Mouse (Mus musculus) spleen, adult 2 months (tissue): Measurements from ENCODE around the gene Phldb2. TPM values are rescaled to one million over a fixed set of nuclear protein-coding genes. Genes with fewer than 3 reads are reported as not detected.

Source experiments
- DNase-seq, 2 experiments: peaks; one replicate each; pipeline versions ENCODE4 v3.0.0 to v3.0.0-alpha.2; 2012 to 2021; ENCODE audit warnings: low spot score in 2 of 2, low read depth in 1 of 2
- H3K27ac ChIP-seq: fragments of 200-500 bp; 2 replicates; pipeline ENCODE4 v1.5.1; 2012; ENCODE audit warnings: low read length, inconsistent platforms; ENCODE audit not compliant: insufficient read depth
- H3K27me3 ChIP-seq: fragments of 200-500 bp; 2 replicates; pipeline ENCODE4 v1.6.1; 2012; ENCODE audit warnings: mild to moderate bottlenecking, moderate library complexity, low read length, inconsistent platforms; ENCODE audit not compliant: control insufficient read depth, insufficient read depth
- H3K36me3 ChIP-seq: fragments of 200-500 bp; 2 replicates; pipeline ENCODE4 v1.6.1; 2012; ENCODE audit warnings: mild to moderate bottlenecking, low read length, inconsistent platforms; ENCODE audit not compliant: control insufficient read depth, insufficient read depth
- H3K4me1 ChIP-seq: fragments of 200-500 bp; 2 replicates; pipeline ENCODE4 v1.6.1; 2011; ENCODE audit warnings: inconsistent platforms; ENCODE audit not compliant: control insufficient read depth, insufficient read depth, insufficient read length
- H3K4me3 ChIP-seq: fragments of 200-500 bp; 2 replicates; pipeline ENCODE4 v1.5.1; 2011; ENCODE audit warnings: mild to moderate bottlenecking, inconsistent platforms; ENCODE audit not compliant: insufficient read depth, insufficient read length; ENCODE audit errors: extremely low read depth
- CTCF ChIP-seq: fragments of 200-500 bp; IDR thresholded peaks from 2 replicates; pipeline ENCODE4 v1.5.1; 2011; ENCODE audit warnings: mild to moderate bottlenecking, inconsistent platforms; ENCODE audit not compliant: insufficient read depth, insufficient read length, insufficient replicate concordance; ENCODE audit errors: extremely low read depth
- POLR2A ChIP-seq: fragments of 200-500 bp; IDR thresholded peaks from 2 replicates; pipeline ENCODE4 v1.6.1; 2011; ENCODE audit warnings: low read depth, low read length, inconsistent platforms
- WGBS: fragments of 180-500 bp; shearing (Covaris S2); methylation state at CpG from one replicate; pipeline ENCODE4 v1.1.7; 2018; 5-methylcytosine and 5-hydroxymethylcytosine counted together
- polyA plus RNA-seq: library from polyadenylated mRNA; depleted of rRNA; stranded (reverse); fragments of >200 nt; gene quantifications from 2 replicates; pipeline ENCODE4 v1.2.3, GENCODE M21; 2012

Gene Phldb2
- polyA plus RNA-seq, 1 experiment, result 5.0 TPM

DNA sequence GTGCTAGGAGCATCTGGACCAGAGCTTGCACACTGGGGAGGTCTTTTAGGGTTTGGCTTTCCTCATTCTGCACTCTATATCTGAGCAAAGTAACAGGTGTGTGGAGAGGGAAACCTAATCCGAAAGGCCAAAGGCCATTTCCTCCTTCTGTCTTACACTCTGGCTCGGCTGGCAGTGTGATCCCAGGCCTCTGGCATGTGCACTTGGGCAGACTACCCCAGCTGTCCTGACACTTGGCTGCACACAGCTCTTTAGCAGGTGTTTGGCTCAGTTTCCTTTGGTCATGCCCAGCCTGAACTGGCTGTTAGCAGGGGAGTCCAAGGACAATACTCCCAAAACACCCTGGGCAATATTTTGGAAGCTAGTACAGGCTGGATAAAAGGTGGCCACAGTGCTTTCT, 156.6 kb downstream of the Phldb2 start:
- H3K4me3 ChIP-seq, result no peak overlapping the region
- TF ChIP-seq POLR2A, result no peak
- no peak for TF ChIP-seq CTCF
- no peaks in the 10 kb centered on the region for H3K27me3 ChIP-seq
- no peaks in the 10 kb centered on the region for H3K36me3 ChIP-seq
- WGBS, result 66% methylated on average over 2 of the region's 2 CpGs
- no peak overlapping the region for H3K27ac ChIP-seq
- no peaks in the 10 kb centered on the region for H3K4me1 ChIP-seq
- no peak for DNase-seq

DNA sequence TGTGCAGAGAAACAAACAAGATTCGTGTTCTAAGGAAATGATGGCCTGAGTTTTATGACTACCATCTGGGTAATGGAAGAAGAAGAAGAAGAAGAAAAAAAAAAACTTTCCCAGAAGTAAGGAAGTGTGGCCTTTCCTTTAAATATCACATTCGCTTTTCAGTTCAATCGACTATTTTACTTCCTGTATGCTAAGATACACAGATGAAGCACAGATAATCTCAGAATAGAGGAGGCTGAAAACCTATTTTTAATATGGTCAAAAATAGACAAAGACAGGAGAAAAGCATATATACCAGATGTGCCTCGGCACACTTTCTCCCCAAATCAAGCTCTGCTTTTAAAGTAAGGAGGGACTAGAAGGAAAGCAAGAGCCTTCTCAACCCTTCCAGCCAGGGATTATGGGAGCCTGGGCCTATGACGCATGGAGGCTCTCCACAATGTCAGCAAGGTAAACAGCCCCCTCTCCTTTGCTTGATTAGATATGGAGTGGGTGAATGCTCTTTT, 158.2 kb downstream of the Phldb2 start:
- TF ChIP-seq POLR2A (no peak), CTCF (no peak)
- H3K4me1 ChIP-seq, result no peaks in the 10 kb centered on the region
- H3K27me3 ChIP-seq, result no peaks in the 10 kb centered on the region
- 27% methylated on average over 5 of the region's 5 CpGs for WGBS
- H3K36me3 ChIP-seq, result no peaks in the 10 kb centered on the region
- H3K27ac ChIP-seq, result no peak overlapping the region
- DNase-seq, result no peak
- H3K4me3 ChIP-seq, result no peak overlapping the region

DNA sequence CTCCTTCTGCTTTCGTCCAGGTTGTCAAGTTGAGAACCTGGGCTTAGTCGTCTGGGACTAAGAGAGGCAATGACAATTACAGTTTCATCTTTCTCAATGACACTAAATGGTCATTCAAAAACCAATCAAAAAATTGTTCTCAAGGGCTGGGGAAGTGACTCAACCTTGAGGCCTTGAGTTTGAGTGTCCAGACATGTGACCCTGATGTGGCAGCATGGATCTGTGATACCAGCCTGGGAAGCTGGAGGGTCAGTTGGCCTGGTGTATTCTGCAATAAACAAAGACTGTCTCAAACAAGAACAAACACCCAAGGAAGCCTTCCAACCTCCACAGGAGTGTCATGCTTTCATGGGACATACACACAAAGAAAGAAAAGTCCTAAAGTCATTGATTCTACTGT, 160.6 kb downstream of the Phldb2 start:
- 93% methylated on average over 2 of the region's 2 CpGs for WGBS
- no peaks in the 10 kb centered on the region for H3K4me1 ChIP-seq
- no peaks in the 10 kb centered on the region for H3K27me3 ChIP-seq
- H3K27ac ChIP-seq, result no peak overlapping the region
- no peak for TF ChIP-seq POLR2A
- no peak for TF ChIP-seq CTCF
- DNase-seq, result no peak
- H3K4me3 ChIP-seq, result no peak overlapping the region
- no peaks in the 10 kb centered on the region for H3K36me3 ChIP-seq

DNA sequence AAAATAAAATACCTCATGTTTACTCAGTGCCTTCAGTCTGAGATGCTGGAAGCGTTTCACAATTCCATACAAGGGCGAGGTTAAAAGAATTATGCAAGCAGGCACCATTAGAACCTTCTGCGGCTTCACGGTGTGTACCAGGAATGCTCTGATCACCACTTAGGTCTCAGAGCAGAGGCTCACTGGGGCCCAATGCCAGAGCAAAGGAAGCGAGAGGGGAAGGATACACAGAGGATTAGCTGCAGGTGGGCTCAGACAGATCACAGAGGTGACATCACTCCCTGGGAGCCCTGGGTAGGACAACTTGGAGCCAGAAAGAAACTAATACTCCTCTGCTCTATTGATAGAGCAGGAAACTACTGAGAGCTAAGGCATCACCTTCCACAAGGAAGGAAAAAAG, 162.1 kb downstream of the Phldb2 start:
- H3K27me3 ChIP-seq, result no peaks in the 10 kb centered on the region
- no peaks in the 10 kb centered on the region for H3K36me3 ChIP-seq
- TF ChIP-seq POLR2A (no peak), CTCF (no peak)
- no peak overlapping the region for H3K27ac ChIP-seq
- WGBS, result 86% methylated on average over 5 of the region's 5 CpGs
- no peaks in the 10 kb centered on the region for H3K4me1 ChIP-seq
- DNase-seq, result no peak
- no peak overlapping the region for H3K4me3 ChIP-seq

DNA sequence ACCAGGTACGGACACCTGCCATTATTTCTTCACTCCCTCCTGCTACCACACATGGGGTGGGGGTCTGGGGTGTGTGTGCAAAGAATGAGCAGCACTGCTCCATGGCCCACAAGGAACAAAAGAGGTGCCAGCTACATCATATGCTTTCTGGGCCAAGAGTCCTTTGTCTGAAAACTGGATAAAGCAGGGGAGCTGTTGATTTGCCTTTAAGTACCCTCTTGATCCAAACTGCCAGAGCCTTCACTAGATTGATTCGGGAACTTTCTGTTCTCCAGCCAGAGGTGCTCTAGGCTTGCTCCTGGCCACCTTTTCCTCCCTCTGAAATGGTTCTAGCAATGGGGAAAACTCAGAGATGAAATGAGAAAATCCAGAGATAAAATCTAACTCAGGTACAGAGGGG, 164.1 kb downstream of the Phldb2 start:
- no peaks in the 10 kb centered on the region for H3K36me3 ChIP-seq
- H3K27ac ChIP-seq, result no peak overlapping the region
- 81% methylated on average over 2 of the region's 2 CpGs for WGBS
- H3K4me1 ChIP-seq, result no peaks in the 10 kb centered on the region
- H3K4me3 ChIP-seq, result no peak overlapping the region
- H3K27me3 ChIP-seq, result no peaks in the 10 kb centered on the region
- TF ChIP-seq CTCF (no peak), POLR2A (no peak)
- no peak for DNase-seq

DNA sequence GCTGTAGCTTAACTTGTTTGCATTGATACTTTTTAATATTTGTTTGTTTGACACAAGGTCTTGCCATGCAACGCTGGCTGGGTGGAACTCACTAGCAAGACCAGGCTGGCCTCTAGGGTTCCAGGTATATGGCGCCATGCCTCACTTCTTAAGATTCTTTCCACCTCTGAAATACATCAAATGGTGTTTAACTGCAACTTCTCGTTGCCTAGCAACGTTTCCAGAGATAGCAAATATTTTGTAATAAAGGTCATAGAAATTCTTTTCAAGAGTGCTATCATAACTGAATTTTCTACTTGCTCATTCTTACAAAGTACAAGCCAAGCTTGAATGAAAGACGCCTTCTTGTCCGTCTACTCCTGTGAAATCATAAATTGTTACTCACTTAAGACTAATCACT, 165.7 kb downstream of the Phldb2 start:
- Histone ChIP-seq H3K4me3 (no peak overlapping the region), H3K27ac (no peak overlapping the region), H3K27me3 (no peaks in the 10 kb centered on the region), H3K36me3 (no peaks in the 10 kb centered on the region), H3K4me1 (no peaks in the 10 kb centered on the region)
- WGBS, result 92% methylated on average over 6 of the region's 6 CpGs
- DNase-seq, result no peak
- no peak for TF ChIP-seq CTCF

DNA sequence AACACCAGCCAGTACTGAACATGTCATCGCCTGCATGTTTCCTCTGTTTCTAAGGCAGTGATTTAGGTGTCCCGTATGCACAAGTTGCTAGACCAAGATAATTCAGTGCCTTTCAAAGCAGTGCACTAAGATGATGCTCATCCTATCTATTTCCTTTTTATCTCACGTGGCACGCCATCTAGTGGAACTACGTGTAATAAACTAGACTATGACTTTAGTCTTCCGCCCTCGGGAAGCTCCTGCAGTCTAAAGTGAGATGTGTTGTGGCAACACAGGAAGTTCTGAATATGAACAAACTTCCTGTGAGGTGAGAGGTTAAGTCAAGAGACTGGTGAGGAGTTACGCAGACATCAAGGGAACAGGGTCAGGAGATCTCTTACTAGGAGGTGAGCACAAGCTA, 166.8 kb downstream of the Phldb2 start:
- H3K36me3 ChIP-seq, result no peaks in the 10 kb centered on the region
- 22% methylated on average over 8 of the region's 8 CpGs for WGBS

More for the DNA sequence above, 166.8 kb downstream of the Phldb2 start:
- Histone ChIP-seq H3K4me3 (no peak overlapping the region), H3K27ac (no peak overlapping the region), H3K27me3 (no peaks in the 10 kb centered on the region), H3K4me1 (no peaks in the 10 kb centered on the region)
- TF ChIP-seq CTCF, result no peak
- TF ChIP-seq POLR2A, result no peak
- peak in 1 of 2 experiments; percentile 38 for DNase-seq
